9 mouse cellular contexts compared by ENCODE assay signal in genomic region chr7:144552274-144552673, GRCm38 (mm10). TPM values are rescaled to one million over a fixed set of nuclear protein-coding genes. Genes with fewer than 3 reads are reported as not detected.
DNase-seq lines count a peak whose midpoint lies in the region; ATAC-seq and TF ChIP-seq lines count a peak whose summit lies in the region.
"Had no signal": no experiment of that assay in that cellular context is flagged by ENCODE, and none has a peak within 500 bp of the region (broad histone marks: within the 10 kb centered on the region; RNA-seq: fewer than 3 reads in every experiment).

No protein-coding gene starts in this region.

- no peak for DNase-seq in cerebellum, adult 2 months
- DNase-seq in cerebellum, adult 11 months = no peak
- DNase-seq in limb, embryonic 14.5 days (ENCODE audit: low spot score) = no peak
- no peak for DNase-seq in urinary bladder, adult 18-20 months (ENCODE audit: low spot score in 2 of 2)
- DNase-seq in cerebellum, postnatal 14 days = no peak
- DNase-seq: right cerebral cortex, postnatal 4 days had no signal

- no peaks in the 10 kb centered on the region for H3K27me3 ChIP-seq in cerebellum, adult 2 months (ENCODE audit: control insufficient read depth, insufficient read depth, low read length)
- no peaks in the 10 kb centered on the region for H3K27me3 ChIP-seq in megakaryocyte, embryonic 14.5 days (replicated peaks)
- H3K27me3 ChIP-seq in limb, embryonic 14.5 days (ENCODE audit: control insufficient read depth, insufficient read depth, low read length) = no peaks in the 10 kb centered on the region
- H3K27me3 ChIP-seq in stomach, embryonic 16.5 days (ENCODE audit: control insufficient read depth, insufficient read depth, low read length) = no peaks in the 10 kb centered on the region

- TF ChIP-seq POLR2A in cerebellum, adult 2 months (IDR thresholded peaks at IDR 0.05; ENCODE audit: borderline replicate concordance, insufficient read depth, low read length) = no peak
- no peak for TF ChIP-seq POLR2A in limb, embryonic 14.5 days (IDR thresholded peaks at IDR 0.05; ENCODE audit: borderline replicate concordance, extremely low read depth, insufficient read depth, insufficient read length)

- peak overlapping the region; percentile 95 for H3K4me3 ChIP-seq in cerebellum, adult 2 months (replicated peaks; ENCODE audit: insufficient read depth, low read depth, low read length)
- H3K4me3 ChIP-seq in megakaryocyte, embryonic 14.5 days (replicated peaks) = peak overlapping the region; percentile 100
- H3K4me3 ChIP-seq in limb, embryonic 14.5 days (replicated peaks; ENCODE audit: low read length) = peak overlapping the region; percentile 94
- H3K4me3 ChIP-seq in stomach, embryonic 16.5 days (replicated peaks; ENCODE audit: low read length) = peak overlapping the region; percentile 90

- H3K4me2 ChIP-seq in limb, embryonic 14.5 days (replicated peaks; ENCODE audit: low read depth, low read length, severe bottlenecking) = peak overlapping the region; percentile 83
- peak overlapping the region; percentile 73 for H3K4me2 ChIP-seq in stomach, embryonic 16.5 days (ENCODE audit: low read depth, low read length)

- TF ChIP-seq CTCF in cerebellum, adult 2 months (IDR thresholded peaks at IDR 0.05; ENCODE audit: borderline replicate concordance, insufficient read depth, low read depth, low read length) = no peak

- no peak for ATAC-seq in megakaryocyte, adult 5-6 weeks (ENCODE audit: poor library complexity, severe bottlenecking)
- no peak for ATAC-seq in limb, embryonic 14.5 days (ENCODE audit: low FRiP score, low read depth)
- ATAC-seq in stomach, embryonic 16.5 days (ENCODE audit: insufficient read depth, low FRiP score) = no peak

- H3K36me3 ChIP-seq in megakaryocyte, embryonic 14.5 days (replicated peaks; ENCODE audit: low read length) = peaks cover 55% of the 10 kb centered on the region
- H3K36me3 ChIP-seq in limb, embryonic 14.5 days (ENCODE audit: control insufficient read depth, insufficient read depth, low read length) = peaks cover 36% of the 10 kb centered on the region
- H3K36me3 ChIP-seq in stomach, embryonic 16.5 days (ENCODE audit: control insufficient read depth, insufficient read depth, low read length) = peaks cover 4% of the 10 kb centered on the region; the same call in 1 of the 2 replicates

- no peaks in the 10 kb centered on the region for H3K9me3 ChIP-seq in megakaryocyte, embryonic 14.5 days
- no peaks in the 10 kb centered on the region for H3K9me3 ChIP-seq in limb, embryonic 14.5 days (ENCODE audit: control insufficient read depth, low read length)
- H3K9me3 ChIP-seq in stomach, embryonic 16.5 days (replicated peaks; ENCODE audit: control insufficient read depth, low read length) = no peaks in the 10 kb centered on the region

- peak overlapping the region; percentile 95 for H3K9ac ChIP-seq in limb, embryonic 14.5 days (ENCODE audit: low read depth, low read length, severe bottlenecking)
- peak overlapping the region; percentile 97 for H3K9ac ChIP-seq in stomach, embryonic 16.5 days (ENCODE audit: low read length)

- H3K4me1 ChIP-seq in cerebellum, adult 2 months (ENCODE audit: control insufficient read depth, insufficient read depth, low read length) = peaks cover 18% of the 10 kb centered on the region
- H3K4me1 ChIP-seq in megakaryocyte, embryonic 14.5 days = peaks cover 88% of the 10 kb centered on the region
- H3K4me1 ChIP-seq in limb, embryonic 14.5 days (ENCODE audit: control insufficient read depth, insufficient read depth, low read length) = peaks cover 12% of the 10 kb centered on the region
- H3K4me1 ChIP-seq in stomach, embryonic 16.5 days (ENCODE audit: control insufficient read depth, insufficient read depth, low read length) = peaks cover 15% of the 10 kb centered on the region

- H3K27ac ChIP-seq in cerebellum, adult 2 months (ENCODE audit: insufficient read depth, low read length) = no peak overlapping the region
- H3K27ac ChIP-seq in limb, embryonic 14.5 days (replicated peaks; ENCODE audit: low read depth, low read length) = no peak overlapping the region
- no peak overlapping the region for H3K27ac ChIP-seq in stomach, embryonic 16.5 days (ENCODE audit: low read length)

- WGBS in cerebellum, adult 2 months = 50% methylated on average over 8 of the region's 8 CpGs
- WGBS in limb, embryonic 14.5 days = 90% methylated on average over 8 of the region's 8 CpGs
- 87% methylated on average over 8 of the region's 8 CpGs for WGBS in stomach, embryonic 16.5 days

RNA-seq across cellular contexts. Expression of gene Ppfia1, which starts 1.3 kb away (rescaled TPM):
- polyA plus RNA-seq in cerebellum, adult 2 months (2012; rRNA removed) = 77.6 and 79.6 TPM in 2 replicates
- polyA plus RNA-seq in megakaryocyte, embryonic 14.5 days (2012; ENCODE audit: insufficient read depth, low replicate concordance) = 183 and 335 TPM in 2 replicates
- 41.0 and 47.8 TPM in 2 replicates for total RNA-seq in megakaryocyte, adult 5-6 weeks (2015)
- 37.9 and 55.4 TPM in 2 replicates for total RNA-seq in megakaryocyte, adult 5-6 weeks (2017)
- polyA plus RNA-seq in limb, embryonic 14.5 days (2012; rRNA removed) = 58.1 and 63.6 TPM in 2 replicates
- polyA plus RNA-seq in limb, embryonic 14.5 days (2014; fragmentation: Nextera tagmentation; extraction: Ambion mirVana) = 41.7 and 42.0 TPM in 2 replicates
- polyA plus RNA-seq in stomach, embryonic 16.5 days (2015; fragmentation: Nextera tagmentation; extraction: Ambion mirVana) = 17.9 and 19.2 TPM in 2 replicates

RNA-seq across cellular contexts. Expression of gene Fadd, which starts 30.0 kb away (rescaled TPM):
- 3.3 TPM in 2 replicates for polyA plus RNA-seq in cerebellum, adult 2 months (2012; rRNA removed)
- polyA plus RNA-seq in megakaryocyte, embryonic 14.5 days (2012; ENCODE audit: insufficient read depth, low replicate concordance) = 1.5 and 5.7 TPM in 2 replicates
- total RNA-seq in megakaryocyte, adult 5-6 weeks (2015) = 7.4 and 7.5 TPM in 2 replicates
- total RNA-seq in megakaryocyte, adult 5-6 weeks (2017) = 2.9 and 4.2 TPM in 2 replicates
- polyA plus RNA-seq in limb, embryonic 14.5 days (2012; rRNA removed) = 9.3 and 10.8 TPM in 2 replicates
- 9.6 and 11.0 TPM in 2 replicates for polyA plus RNA-seq in limb, embryonic 14.5 days (2014; fragmentation: Nextera tagmentation; extraction: Ambion mirVana)
- polyA plus RNA-seq in stomach, embryonic 16.5 days (2015; fragmentation: Nextera tagmentation; extraction: Ambion mirVana) = 10.8 and 10.9 TPM in 2 replicates
